ENCODE assay signal across 11 mouse cellular contexts in the genomic region with DNA sequence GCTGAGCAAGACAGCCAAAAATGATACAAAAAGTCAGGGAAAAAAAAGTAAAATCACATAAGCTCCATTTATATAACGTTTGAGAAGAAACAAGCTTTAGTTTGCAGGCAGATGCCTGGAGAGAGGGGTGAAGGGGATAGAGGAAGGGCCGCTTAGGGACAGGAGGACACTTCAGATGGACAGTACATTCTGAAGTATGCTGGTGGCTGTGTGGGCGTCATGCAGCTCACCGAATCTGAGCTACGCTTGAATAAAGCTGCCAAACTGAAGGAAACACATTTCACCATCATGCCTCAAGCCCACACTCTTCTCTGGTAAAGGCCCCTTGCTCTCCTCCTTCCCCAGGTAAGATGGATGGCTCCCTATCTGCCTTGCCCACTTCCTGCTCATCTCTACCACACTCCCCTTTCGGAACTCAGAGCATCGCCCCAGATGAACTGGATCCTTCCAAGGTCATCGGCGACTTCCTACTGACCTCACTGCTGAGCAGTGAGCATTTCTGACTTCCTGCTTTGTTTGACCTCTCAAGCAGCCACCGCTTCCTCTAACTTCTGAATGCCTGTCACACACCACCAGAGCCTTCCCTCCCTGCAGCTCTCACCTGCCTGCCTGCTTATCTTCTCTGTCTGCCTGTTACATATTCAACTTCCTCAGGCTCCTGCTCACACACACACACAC.
DNase-seq lines count a peak whose midpoint lies in the region; ATAC-seq and TF ChIP-seq lines count a peak whose summit lies in the region.
"Had no signal": no experiment of that assay in that cellular context is flagged by ENCODE, and none has a peak within 500 bp of the region (broad histone marks: within the 10 kb centered on the region; RNA-seq: fewer than 3 reads in every experiment).

No protein-coding gene starts in this region.

- H3K9ac ChIP-seq in MEL (ENCODE audit: control insufficient read depth, low read depth, low read length, poor library complexity, severe bottlenecking): no peak overlapping the region
- H3K9ac ChIP-seq in limb, embryonic 12.5 days (replicated peaks): no peak overlapping the region
- H3K9ac ChIP-seq: intestine, embryonic 15.5 days; liver, embryonic 12.5 days had no signal

- no peak for ATAC-seq in limb, embryonic 12.5 days (ENCODE audit: insufficient number of reproducible peaks, insufficient read depth, low FRiP score, low TSS enrichment, low read depth)
- ATAC-seq: intestine, embryonic 15.5 days; liver, embryonic 12.5 days; Patski had no signal

- H3K4me3 ChIP-seq in MEL (ENCODE audit: control insufficient read depth in 1 of 2, insufficient read depth in 1 of 2, low read depth in 2 of 2, low read length in 2 of 2): no peak overlapping the region
- no peak overlapping the region for H3K4me3 ChIP-seq in limb, embryonic 12.5 days (replicated peaks)
- H3K4me3 ChIP-seq: intestine, embryonic 15.5 days; liver, embryonic 12.5 days had no signal

- no peaks in the 10 kb centered on the region for H3K4me1 ChIP-seq in MEL (ENCODE audit: control insufficient read depth in 1 of 2, insufficient read depth in 2 of 2, low read length in 2 of 2)
- H3K4me1 ChIP-seq in limb, embryonic 12.5 days (replicated peaks): peaks cover 27% of the 10 kb centered on the region

- DNase-seq in kidney, adult 11 months: peak; percentile 39
- DNase-seq in kidney, postnatal 4 days: no peak
- peak; percentile 33 to 38 for DNase-seq in B cell, adult 2 months
- DNase-seq in MEL (ENCODE audit: low read depth, low spot score): peak; percentile 5
- no peak for DNase-seq in lung, adult 18-20 months
- no peak for DNase-seq in gastrocnemius, postnatal 4 days (ENCODE audit: low spot score in 2 of 2)
- DNase-seq: midbrain, embryonic 14.5 days had no signal

- TF ChIP-seq POLR2A in MEL (IDR thresholded peaks at IDR 0.05; ENCODE audit: control insufficient read depth in 1 of 2, insufficient read depth in 1 of 2, low read depth in 1 of 2, low read length in 2 of 2, poor library complexity in 1 of 2): no peak

- H3K4me2 ChIP-seq in limb, embryonic 12.5 days: no peak overlapping the region
- H3K4me2 ChIP-seq: intestine, embryonic 15.5 days; liver, embryonic 12.5 days had no signal

- TF ChIP-seq EP300 in MEL (IDR thresholded peaks at IDR 0.05; ENCODE audit: low read depth in 1 of 2, low read length in 2 of 2): no peak

- H3K79me2 ChIP-seq in MEL (ENCODE audit: control insufficient read depth, insufficient read depth, low read length, poor library complexity): no peaks in the 10 kb centered on the region

- 89% methylated on average over 10 of the region's 10 CpGs for WGBS in limb, embryonic 12.5 days

- H3K27ac ChIP-seq in MEL (ENCODE audit: control insufficient read depth, low read depth, low read length): no peak overlapping the region
- H3K27ac ChIP-seq in limb, embryonic 12.5 days: peak overlapping the region; percentile 29; the same call in 1 of the 2 replicates
- H3K27ac ChIP-seq: intestine, embryonic 15.5 days had no signal

- no peak for TF ChIP-seq CTCF in MEL (IDR thresholded peaks at IDR 0.05 in 2 of 3, conservative IDR thresholded peaks at IDR 0.05 in 1 of 3; ENCODE audit: control insufficient read depth in 1 of 3, insufficient read depth in 1 of 3, low read depth in 2 of 3, low read length in 3 of 3, poor library complexity in 1 of 3, severe bottlenecking in 1 of 3)

- peaks cover 8 to 12% of the 10 kb centered on the region in 2 experiments for H3K27me3 ChIP-seq in MEL (ENCODE audit: control insufficient read depth in 1 of 2, insufficient read depth in 2 of 2, low read length in 2 of 2)
- H3K27me3 ChIP-seq in limb, embryonic 12.5 days: no peaks in the 10 kb centered on the region
- H3K27me3 ChIP-seq: intestine, embryonic 15.5 days; Patski had no signal

- H3K9me3 ChIP-seq in MEL (replicated peaks; ENCODE audit: insufficient read depth, low read length): no peaks in the 10 kb centered on the region
- H3K9me3 ChIP-seq in limb, embryonic 12.5 days: no peaks in the 10 kb centered on the region
- H3K9me3 ChIP-seq: intestine, embryonic 15.5 days; liver, embryonic 12.5 days had no signal

- TF ChIP-seq RAD21 in MEL (IDR thresholded peaks at IDR 0.05; ENCODE audit: low read depth, low read length): no peak

- no peaks in the 10 kb centered on the region for H3K36me3 ChIP-seq in MEL (ENCODE audit: control insufficient read depth in 1 of 2, insufficient read depth in 2 of 2, low read length in 2 of 2)
- H3K36me3 ChIP-seq in limb, embryonic 12.5 days: no peaks in the 10 kb centered on the region
- H3K36me3 ChIP-seq: intestine, embryonic 15.5 days; liver, embryonic 12.5 days had no signal

TF ChIP-seq in MEL, 35 proteins besides CTCF, POLR2A, EP300 and RAD21:
- TF ChIP-seq UBTF (IDR thresholded peaks at IDR 0.05; ENCODE audit: borderline replicate concordance, insufficient read depth, low read depth, low read length) (no peak), NELFE (IDR thresholded peaks at IDR 0.05; ENCODE audit: low read depth, low read length) (no peak), HCFC1 (IDR thresholded peaks at IDR 0.05; ENCODE audit: low read depth, low read length) (no peak), ETS1 (IDR thresholded peaks at IDR 0.05; ENCODE audit: low read depth, low read length) (no peak), MXI1 (IDR thresholded peaks at IDR 0.05; ENCODE audit: low read depth, low read length) (no peak), GATA1 (IDR thresholded peaks at IDR 0.05; ENCODE audit: low read depth, low read length) (no peak), ELF1 (IDR thresholded peaks at IDR 0.05; ENCODE audit: low read depth, low read length) (no peak), USF1 (IDR thresholded peaks at IDR 0.05; ENCODE audit: low read depth, low read length) (no peak), BHLHE40 (IDR thresholded peaks at IDR 0.05; ENCODE audit: borderline replicate concordance, low read depth, low read length) (no peak), SIN3A (IDR thresholded peaks at IDR 0.05; ENCODE audit: low read length) (no peak), JUND (IDR thresholded peaks at IDR 0.05; ENCODE audit: low read depth, low read length) (no peak), USF2 (IDR thresholded peaks at IDR 0.05; ENCODE audit: borderline replicate concordance in 1 of 2, insufficient read depth in 1 of 2, low read depth in 1 of 2, low read length in 2 of 2) (no peak), MAFK (IDR thresholded peaks at IDR 0.05; ENCODE audit: borderline replicate concordance, low read depth, low read length) (no peak), TBP (IDR thresholded peaks at IDR 0.05; ENCODE audit: low read depth, low read length) (no peak), NRF1 (IDR thresholded peaks at IDR 0.05; ENCODE audit: insufficient read depth, low read depth, low read length, poor library complexity, severe bottlenecking) (no peak)

Comparison
In these comparisons a context has a peak if more than half of its experiments do, and no peak if none do; other contexts are left out.
1. DNase-seq: peak in kidney, adult 11 months (single experiment), B cell, adult 2 months (2 of 2) and MEL (single experiment); none in kidney, postnatal 4 days (0 of 2), lung, adult 18-20 months (0 of 2) and gastrocnemius, postnatal 4 days (0 of 2).